Mouse (Mus musculus) natural killer cell, adult 2 months (primary cell): ENCODE data around the gene Accsl.

Experiments used
- DNase-seq, 2 experiments: peaks; one replicate each; pipeline ENCODE4 v3.0.0; 2022; ENCODE audit warnings: low spot score in 2 of 2

Accsl gene

GRCm38 (mm10) chr2:93874606-93875005 is 5.6 kb upstream of the Accsl start:
- no peak for DNase-seq

GRCm38 (mm10) chr2:93874227-93874514 is 5.2 kb upstream of the Accsl start:
- no peak for DNase-seq

GRCm38 (mm10) chr2:93873449-93874226 is 4.7 kb upstream of the Accsl start:
- DNase-seq: no peak

GRCm38 (mm10) chr2:93872257-93872656 is 3.3 kb upstream of the Accsl start:
- DNase-seq: no peak

GRCm38 (mm10) chr2:93871411-93871925 is 2.5 kb upstream of the Accsl start:
- no peak for DNase-seq

GRCm38 (mm10) chr2:93870842-93871241 is 1.9 kb upstream of the Accsl start:
- DNase-seq: peak in 1 of 2 experiments; percentile 31

GRCm38 (mm10) chr2:93868566-93868965 is 391 bp downstream of the Accsl start:
- DNase-seq: no peak

- no peak for DNase-seq
These were observed 5.7 kb downstream of the Accsl start for GRCm38 (mm10) chr2:93863229-93863628.

GRCm38 (mm10) chr2:93858845-93859244 is 10.1 kb downstream of the Accsl start:
- DNase-seq: no peak

- no peak for DNase-seq
These were observed 17.7 kb downstream of the Accsl start for GRCm38 (mm10) chr2:93851303-93851702.

- peak; percentile 8 to 16 for DNase-seq
These were observed 18.5 kb downstream of the Accsl start for GRCm38 (mm10) chr2:93850317-93850944.

GRCm38 (mm10) chr2:93849505-93850089 is 19.4 kb downstream of the Accsl start, which contains the start of gene Accs:
TSS of gene Accs (minus strand) at chr2:93849943.
- DNase-seq: peak; percentile 49 to 55

- DNase-seq: no peak
These were observed 27.6 kb downstream of the Accsl start for GRCm38 (mm10) chr2:93841349-93841748.

- DNase-seq: no peak
These were observed 28.8 kb downstream of the Accsl start for GRCm38 (mm10) chr2:93840109-93840508.

- DNase-seq: no peak
These were observed 30.0 kb downstream of the Accsl start for GRCm38 (mm10) chr2:93838931-93839330.

- no peak for DNase-seq
These were observed 32.6 kb downstream of the Accsl start for GRCm38 (mm10) chr2:93836232-93836785.

GRCm38 (mm10) chr2:93835596-93835995 is 33.4 kb downstream of the Accsl start:
- DNase-seq: no peak

GRCm38 (mm10) chr2:93823519-93823918 is 45.4 kb downstream of the Accsl start:
- peak; percentile 79 to 82 for DNase-seq

- peak; percentile 84 to 90 for DNase-seq
These were observed 46.8 kb downstream of the Accsl start, which contains the start of gene Ext2 for GRCm38 (mm10) chr2:93822045-93822749. TSS of gene Ext2 (minus strand) at chr2:93822568.

GRCm38 (mm10) chr2:93817791-93818190 is 51.2 kb downstream of the Accsl start:
- no peak for DNase-seq

- DNase-seq: no peak
These were observed 55.6 kb downstream of the Accsl start for GRCm38 (mm10) chr2:93813343-93813742.

- DNase-seq: peak; percentile 37 to 63
These were observed 57.1 kb downstream of the Accsl start for GRCm38 (mm10) chr2:93811812-93812211.
